Mouse (Mus musculus): ENCODE data around the gene Pdlim3. TPM values are rescaled to one million over a fixed set of nuclear protein-coding genes. Genes with fewer than 3 reads are reported as not detected.

Pdlim3 gene
- polyA plus RNA-seq, 1 experiment from 2014 or later = 54.7 TPM

DNA sequence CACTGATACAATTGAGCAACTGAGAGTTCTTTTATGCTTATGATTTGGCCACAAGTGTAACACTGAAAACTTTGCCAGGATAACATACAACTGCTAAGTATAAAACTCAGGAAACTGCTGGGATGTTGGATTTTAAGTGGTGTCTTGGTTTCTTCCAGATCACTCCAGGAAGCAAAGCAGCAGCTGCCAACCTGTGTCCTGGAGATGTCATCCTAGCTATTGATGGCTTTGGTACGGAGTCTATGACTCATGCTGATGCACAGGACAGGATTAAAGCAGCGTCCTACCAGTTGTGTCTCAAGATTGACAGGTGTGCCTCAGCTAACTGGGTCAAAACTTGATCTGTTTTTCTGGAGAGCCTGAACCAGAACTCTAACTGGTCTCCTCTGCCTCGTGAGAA, 11.3 kb downstream of the Pdlim3 start:
- Histone ChIP-seq H3K4me2 (replicated peaks; ENCODE audit: low read depth, low read length) (no peak overlapping the region), H3K27ac (ENCODE audit: low read length) (no peak overlapping the region), H3K36me3 (ENCODE audit: insufficient read depth, low read length) (no peaks in the 10 kb centered on the region), H3K27me3 (replicated peaks; ENCODE audit: insufficient read depth, low read length) (no peaks in the 10 kb centered on the region), H3K9ac (replicated peaks; ENCODE audit: low read depth) (no peak overlapping the region), H3K4me1 (ENCODE audit: insufficient read depth, low read depth, low read length) (no peaks in the 10 kb centered on the region), H3K4me3 (ENCODE audit: low read depth, low read length) (no peak overlapping the region), H3K9me3 (ENCODE audit: low read length) (no peaks in the 10 kb centered on the region)
- WGBS = 78% methylated on average over 3 of the region's 3 CpGs
- no peak for TF ChIP-seq EP300 (IDR thresholded peaks at IDR 0.05)
- TF ChIP-seq CTCF (IDR thresholded peaks at IDR 0.05) = no peak
- ATAC-seq = no peak
- no peak for DNase-seq (ENCODE audit: low spot score)

GRCm38 (mm10) chr8:45899783-45900182, 14.5 kb downstream of the Pdlim3 start:
- TF ChIP-seq EP300 (IDR thresholded peaks at IDR 0.05) = no peak
- TF ChIP-seq CTCF (IDR thresholded peaks at IDR 0.05) = no peak
- Histone ChIP-seq H3K27ac (ENCODE audit: low read length) (no peak overlapping the region), H3K27me3 (replicated peaks; ENCODE audit: insufficient read depth, low read length) (no peaks in the 10 kb centered on the region), H3K9ac (replicated peaks; ENCODE audit: low read depth) (no peak overlapping the region), H3K9me3 (ENCODE audit: low read length) (no peaks in the 10 kb centered on the region), H3K4me3 (ENCODE audit: low read depth, low read length) (no peak overlapping the region), H3K36me3 (ENCODE audit: insufficient read depth, low read length) (no peaks in the 10 kb centered on the region), H3K4me1 (ENCODE audit: insufficient read depth, low read depth, low read length) (no peaks in the 10 kb centered on the region), H3K4me2 (replicated peaks; ENCODE audit: low read depth, low read length) (no peak overlapping the region)
- WGBS = 90% methylated on average over 3 of the region's 3 CpGs
- ATAC-seq = no peak
- DNase-seq (ENCODE audit: low spot score) = no peak

GRCm38 (mm10) chr8:45901626-45902025, 16.4 kb downstream of the Pdlim3 start:
- peak; percentile 36 for DNase-seq (ENCODE audit: low spot score)
- ATAC-seq = peak; percentile 41
- no peak overlapping the region for H3K27ac ChIP-seq (ENCODE audit: low read length)

DNA sequence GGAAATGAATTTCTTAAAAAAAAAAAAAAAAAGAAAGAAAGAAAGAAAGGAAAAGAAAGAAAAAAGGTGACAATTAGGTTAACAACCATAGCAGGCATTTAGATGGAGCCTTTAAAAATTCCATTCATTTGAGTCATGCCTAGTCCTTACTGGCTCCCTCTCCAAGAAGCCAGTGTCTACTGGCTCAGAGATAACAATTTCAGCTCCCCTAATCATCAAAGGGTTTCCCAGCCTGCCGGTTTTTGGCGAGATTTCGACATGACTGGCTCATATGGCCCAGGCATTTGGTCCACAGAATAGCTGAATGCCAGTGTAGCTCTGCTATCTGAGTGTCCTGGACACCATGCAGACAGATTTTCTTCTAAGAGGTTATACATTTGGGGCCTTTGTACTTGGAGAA, 18.4 kb downstream of the Pdlim3 start:
- WGBS = 13% methylated on average over 3 of the region's 3 CpGs
- H3K36me3 ChIP-seq (ENCODE audit: insufficient read depth, low read length) = no peaks in the 10 kb centered on the region
- H3K4me2 ChIP-seq (replicated peaks; ENCODE audit: low read depth, low read length) = no peak overlapping the region
- no peaks in the 10 kb centered on the region for H3K4me1 ChIP-seq (ENCODE audit: insufficient read depth, low read depth, low read length)
- peak; percentile 36 for DNase-seq (ENCODE audit: low spot score)
- no peaks in the 10 kb centered on the region for H3K9me3 ChIP-seq (ENCODE audit: low read length)
- peak; percentile 58; the same call in 1 of the 2 replicates for ATAC-seq
- H3K9ac ChIP-seq (replicated peaks; ENCODE audit: low read depth) = no peak overlapping the region
- TF ChIP-seq CTCF (IDR thresholded peaks at IDR 0.05) (no peak), EP300 (IDR thresholded peaks at IDR 0.05) (no peak)
- no peaks in the 10 kb centered on the region for H3K27me3 ChIP-seq (replicated peaks; ENCODE audit: insufficient read depth, low read length)
- no peak overlapping the region for H3K27ac ChIP-seq (ENCODE audit: low read length)
- H3K4me3 ChIP-seq (ENCODE audit: low read depth, low read length) = no peak overlapping the region

More at GRCm38 (mm10) chr8:45901626-45902025, 16.4 kb downstream of the Pdlim3 start:
- H3K4me3 ChIP-seq (ENCODE audit: low read depth, low read length) = no peak overlapping the region
- 48% methylated on average over 8 of the region's 8 CpGs for WGBS
- H3K36me3 ChIP-seq (ENCODE audit: insufficient read depth, low read length) = no peaks in the 10 kb centered on the region
- no peak overlapping the region for H3K4me2 ChIP-seq (replicated peaks; ENCODE audit: low read depth, low read length)
- H3K27me3 ChIP-seq (replicated peaks; ENCODE audit: insufficient read depth, low read length) = no peaks in the 10 kb centered on the region
- no peak for TF ChIP-seq CTCF (IDR thresholded peaks at IDR 0.05)
- no peak for TF ChIP-seq EP300 (IDR thresholded peaks at IDR 0.05)
- no peaks in the 10 kb centered on the region for H3K4me1 ChIP-seq (ENCODE audit: insufficient read depth, low read depth, low read length)
- H3K9ac ChIP-seq (replicated peaks; ENCODE audit: low read depth) = no peak overlapping the region
- no peaks in the 10 kb centered on the region for H3K9me3 ChIP-seq (ENCODE audit: low read length)

DNA sequence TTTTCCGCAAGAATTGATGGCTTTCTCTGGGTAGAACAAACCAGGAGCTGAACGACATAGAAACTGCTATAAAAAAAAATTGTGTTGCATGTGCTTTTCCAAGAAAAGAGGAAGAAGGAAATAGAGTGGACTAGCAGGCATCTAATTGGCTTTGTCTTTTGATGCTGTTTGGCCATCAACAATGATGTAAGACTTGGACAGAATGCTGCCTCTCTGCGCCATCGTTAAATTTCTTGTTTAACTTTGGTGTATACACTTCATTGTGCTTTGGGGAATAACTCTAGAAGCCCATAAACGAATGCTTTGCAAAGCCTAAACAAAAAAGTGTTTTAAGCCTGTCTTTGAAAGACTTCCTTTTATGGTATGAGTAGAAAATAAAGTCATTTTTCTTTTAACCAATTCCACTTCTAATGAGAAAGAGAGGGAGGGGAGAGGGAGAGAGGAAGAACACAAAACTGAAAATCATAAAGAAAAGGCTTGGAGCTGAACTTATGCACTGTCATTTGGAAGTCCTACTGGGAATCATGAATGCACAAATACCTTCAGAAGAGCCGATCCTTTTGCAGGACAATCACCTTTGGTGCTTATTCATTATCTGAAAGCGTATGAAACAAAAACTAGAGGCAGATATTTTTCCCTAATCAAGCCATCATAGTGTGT, 20.5 kb downstream of the Pdlim3 start:
- 62% methylated on average over 7 of the region's 7 CpGs for WGBS
- Histone ChIP-seq H3K4me1 (ENCODE audit: insufficient read depth, low read depth, low read length) (no peaks in the 10 kb centered on the region), H3K36me3 (ENCODE audit: insufficient read depth, low read length) (no peaks in the 10 kb centered on the region), H3K27ac (ENCODE audit: low read length) (no peak overlapping the region), H3K9me3 (ENCODE audit: low read length) (no peaks in the 10 kb centered on the region), H3K27me3 (replicated peaks; ENCODE audit: insufficient read depth, low read length) (no peaks in the 10 kb centered on the region), H3K9ac (replicated peaks; ENCODE audit: low read depth) (no peak overlapping the region), H3K4me2 (replicated peaks; ENCODE audit: low read depth, low read length) (no peak overlapping the region), H3K4me3 (ENCODE audit: low read depth, low read length) (no peak overlapping the region)
- TF ChIP-seq CTCF (IDR thresholded peaks at IDR 0.05) = no peak
- 0 out of 2 replicates have a peak, but pooled peaks have one; percentile 7 for TF ChIP-seq EP300 (IDR thresholded peaks at IDR 0.05)
- ATAC-seq (peak; percentile 49), DNase-seq (ENCODE audit: low spot score) (no peak)

DNA sequence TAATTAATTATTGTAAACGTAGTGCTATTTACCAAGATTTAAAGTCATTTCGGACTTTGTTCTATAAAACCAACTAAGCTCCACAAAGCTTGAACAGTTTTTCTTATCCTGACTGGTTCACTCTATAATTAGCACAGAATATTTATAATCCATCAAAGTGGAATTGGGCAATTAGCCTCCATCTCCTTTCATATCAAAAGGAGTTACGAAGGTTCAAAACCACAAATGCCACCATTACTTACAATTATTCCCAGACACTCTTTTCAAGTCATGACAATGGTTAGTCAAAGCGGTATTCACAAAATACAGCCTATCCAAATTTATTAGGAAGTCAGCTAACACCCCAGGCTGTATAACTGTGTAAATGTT, 21.0 kb downstream of the Pdlim3 start:
- TF ChIP-seq CTCF (IDR thresholded peaks at IDR 0.05) (no peak), EP300 (IDR thresholded peaks at IDR 0.05) (no peak)
- no peak overlapping the region for H3K27ac ChIP-seq (ENCODE audit: low read length)
- H3K4me3 ChIP-seq (ENCODE audit: low read depth, low read length) = no peak overlapping the region
- no peaks in the 10 kb centered on the region for H3K9me3 ChIP-seq (ENCODE audit: low read length)
- WGBS = 78% methylated on average over 4 of the region's 4 CpGs
- no peak overlapping the region for H3K4me2 ChIP-seq (replicated peaks; ENCODE audit: low read depth, low read length)
- no peak overlapping the region for H3K9ac ChIP-seq (replicated peaks; ENCODE audit: low read depth)
- H3K4me1 ChIP-seq (ENCODE audit: insufficient read depth, low read depth, low read length) = no peaks in the 10 kb centered on the region
- no peaks in the 10 kb centered on the region for H3K27me3 ChIP-seq (replicated peaks; ENCODE audit: insufficient read depth, low read length)
- H3K36me3 ChIP-seq (ENCODE audit: insufficient read depth, low read length) = no peaks in the 10 kb centered on the region
- ATAC-seq = no peak
- DNase-seq (ENCODE audit: low spot score) = no peak
